Mouse (Mus musculus) bone marrow, adult 2 months (tissue): ENCODE data around the gene Hmces.

ENCODE experiments used
- CTCF ChIP-seq: fragments of 200-500 bp; IDR thresholded peaks from 2 replicates; pipeline ENCODE4 v1.5.1; 2011; ENCODE audit warnings: low read length, control low read depth; ENCODE audit not compliant: control insufficient read depth, insufficient read depth
- POLR2A ChIP-seq: fragments of 200-500 bp; IDR thresholded peaks from 2 replicates; pipeline ENCODE4 v1.6.1; 2011; ENCODE audit warnings: low read depth, mild to moderate bottlenecking, control low read depth, low read length, borderline replicate concordance; ENCODE audit not compliant: control insufficient read depth

DNA sequence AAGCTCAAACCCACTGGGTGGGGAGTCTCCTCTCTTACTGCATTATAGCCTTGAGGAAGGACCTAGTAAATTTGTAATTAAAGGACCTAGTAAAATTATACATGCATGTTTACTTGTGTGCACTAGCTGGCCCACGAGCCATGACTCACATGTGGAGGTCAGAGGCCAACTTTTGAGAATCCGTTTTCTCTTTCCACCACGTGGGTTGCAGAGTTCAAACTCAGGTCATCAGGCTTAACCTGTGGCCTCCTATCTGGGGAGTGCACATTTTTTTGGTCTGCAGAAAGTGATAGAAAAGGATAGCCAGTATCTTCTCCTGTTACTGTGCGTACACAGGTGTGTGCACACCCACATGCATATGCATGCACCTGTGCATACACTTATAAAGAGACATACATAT is 34.7 kb upstream of the Hmces start:
- no peak for TF ChIP-seq CTCF
- no peak for TF ChIP-seq POLR2A
